Mouse (Mus musculus) urinary bladder, adult 18-20 months (tissue): ENCODE measurements around the gene Tbpl1.

ENCODE experiments used
- DNase-seq, 2 experiments: peaks; one replicate each; pipeline ENCODE4 v3.0.0; 2022; ENCODE audit warnings: low spot score in 2 of 2, mixed read lengths in 2 of 2

The Tbpl1 gene

DNA sequence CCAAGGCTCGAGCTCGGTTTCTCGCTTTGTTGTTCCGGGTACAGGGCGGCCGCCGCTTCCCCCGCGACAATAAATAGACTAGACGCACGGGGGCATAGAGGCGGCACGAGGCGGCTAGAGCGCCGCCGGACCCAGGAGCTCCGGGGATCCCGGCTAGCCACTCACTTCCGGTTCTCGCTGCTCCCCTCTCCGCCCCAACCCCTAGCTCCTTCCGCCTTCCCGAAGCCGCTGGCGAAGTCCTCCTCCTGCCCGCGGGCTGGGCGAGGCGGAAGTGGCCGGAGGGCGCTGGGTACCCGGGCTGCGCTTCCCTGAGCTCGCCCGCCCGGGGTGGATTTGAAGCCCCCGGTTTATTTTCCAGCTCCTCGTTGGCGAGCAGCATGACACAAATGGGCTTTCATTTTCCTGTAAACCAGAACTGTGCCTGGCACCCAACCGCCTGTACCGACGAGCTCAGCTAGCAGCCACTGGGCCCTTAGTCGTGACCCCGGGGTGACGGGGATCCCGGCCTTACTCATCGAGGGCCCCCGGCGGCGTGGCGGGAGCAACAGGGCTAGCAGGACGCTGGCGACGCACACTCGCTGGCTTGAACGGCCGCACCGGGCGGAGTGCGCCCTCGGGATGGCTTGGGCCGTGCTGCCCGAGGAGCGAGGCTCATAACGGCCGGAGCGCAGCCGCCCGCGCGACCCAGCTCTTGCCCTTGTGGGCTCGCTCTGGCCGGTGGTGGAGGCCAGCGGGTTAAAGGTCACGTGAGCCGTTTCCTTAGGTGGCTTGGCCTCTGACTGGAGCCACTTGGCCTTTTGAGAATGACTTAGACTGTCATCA lies at the start of gene Tbpl1:
Gene Tbpl1, minus strand, starts transcription at position 667 of the 822 bp plus-strand sequence.
- DNase-seq = peak; percentile 87 to 93

DNA sequence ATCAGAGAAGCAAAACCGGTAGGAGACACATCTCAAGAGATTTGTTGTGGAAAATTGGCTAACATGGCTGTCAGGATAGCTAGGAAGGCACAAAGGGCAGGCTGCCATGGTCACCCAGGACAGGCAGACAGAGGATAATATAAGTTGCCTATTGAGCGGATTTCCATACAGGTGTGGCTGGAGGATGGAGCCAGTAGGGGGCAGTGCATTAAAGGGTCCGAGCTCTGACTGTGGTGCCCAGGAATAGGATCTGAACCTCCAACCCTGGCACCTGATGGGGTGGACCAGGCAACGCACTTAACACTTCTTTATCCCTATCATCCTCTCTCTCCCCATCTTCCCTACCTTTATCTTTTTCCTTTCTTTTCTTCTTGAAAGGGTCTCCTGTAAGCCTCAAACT lies 49.7 kb upstream of the Tbpl1 start:
- DNase-seq = no peak

DNA sequence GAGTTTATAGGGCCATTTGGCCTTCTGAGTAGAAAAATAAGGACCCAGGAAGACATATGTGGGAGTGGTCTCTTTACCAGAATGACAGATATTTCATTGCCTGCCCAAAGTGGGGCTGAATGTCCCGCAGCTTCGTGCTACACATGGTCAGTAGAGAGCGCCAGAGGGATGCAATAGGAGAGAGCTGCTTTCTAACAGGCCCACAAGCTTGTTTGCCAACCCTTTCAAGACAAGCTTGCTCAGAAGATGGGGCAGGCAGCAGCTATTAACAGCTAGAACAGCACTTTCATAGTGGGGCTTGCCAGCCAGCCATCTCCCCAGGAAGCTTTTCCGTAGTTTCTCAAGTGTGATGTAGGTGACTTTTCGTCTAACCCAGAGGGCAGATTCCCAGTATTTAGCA lies 46.2 kb upstream of the Tbpl1 start:
- peak in 1 of 2 experiments; percentile 43 for DNase-seq

DNA sequence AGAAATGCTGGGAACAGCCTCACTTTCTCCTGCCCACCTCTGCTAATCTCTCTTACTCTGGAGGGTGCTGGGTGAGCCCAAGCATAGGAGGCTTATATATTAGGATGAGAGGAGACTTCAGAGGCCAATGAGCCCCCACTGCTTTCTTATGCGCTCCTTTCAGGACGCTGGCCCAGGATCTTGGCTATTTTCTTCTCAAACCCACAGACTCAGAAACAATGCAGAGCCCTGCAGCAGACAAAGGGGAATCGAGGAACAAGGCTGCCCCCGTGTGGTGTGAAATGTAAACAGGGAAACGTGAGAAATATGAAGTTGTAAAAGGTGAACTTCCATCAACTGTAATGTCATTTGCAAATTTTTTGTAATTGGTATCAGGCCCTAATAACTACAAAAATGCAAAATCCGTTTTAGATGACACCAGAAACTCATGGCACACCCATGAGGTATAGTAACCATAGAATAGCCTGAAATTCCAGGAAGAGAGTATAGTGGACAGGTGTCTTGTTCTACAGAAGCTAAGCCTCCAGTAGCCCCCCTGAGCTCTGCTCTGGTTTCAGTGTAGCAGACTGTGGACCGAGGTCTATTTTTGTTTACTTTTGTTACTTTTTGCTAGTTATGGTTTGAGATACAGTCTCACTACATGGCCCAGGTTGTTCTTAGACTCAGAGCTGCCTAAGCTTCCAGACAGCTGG lies 44.4 kb upstream of the Tbpl1 start:
- DNase-seq = peak in 1 of 2 experiments; percentile 48

DNA sequence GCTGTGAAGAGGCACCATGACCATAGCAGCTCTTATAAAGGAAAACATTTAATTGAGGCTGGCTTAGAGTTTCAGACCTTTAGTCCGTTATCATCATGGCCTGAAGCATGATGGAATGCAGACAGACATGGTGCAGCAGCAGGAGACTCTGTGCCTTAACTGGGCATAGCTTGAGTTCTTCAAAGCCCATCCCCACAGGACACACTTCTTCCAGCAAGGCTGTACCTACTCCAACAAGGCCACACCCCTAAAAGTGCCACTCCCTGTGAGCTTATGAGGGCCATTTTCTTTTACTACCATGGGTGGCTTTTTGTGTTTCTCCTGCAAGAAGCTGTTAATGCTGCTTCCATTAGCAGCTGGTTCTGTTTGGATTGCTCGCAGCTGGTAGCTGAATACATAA lies 43.7 kb upstream of the Tbpl1 start:
- no peak for DNase-seq

DNA sequence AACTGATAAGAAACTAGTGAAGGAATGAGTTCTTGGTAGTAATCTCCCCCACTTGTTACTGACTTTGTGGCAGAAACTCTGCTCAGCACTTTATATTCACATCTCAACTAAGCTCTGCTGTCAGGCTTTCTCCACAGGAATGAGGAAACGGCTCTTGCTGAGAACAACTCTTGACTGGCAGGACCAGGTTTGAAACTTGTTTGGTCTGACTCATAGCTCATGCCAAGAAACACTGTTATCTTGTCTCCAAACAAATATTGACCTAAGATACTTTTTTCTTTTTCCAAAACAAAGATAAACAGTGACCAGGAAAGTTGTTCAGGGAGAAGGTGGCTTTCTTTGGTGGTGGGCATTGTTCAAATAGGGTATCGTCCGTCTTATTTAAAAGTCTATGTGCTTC lies 42.9 kb upstream of the Tbpl1 start:
- peak in 1 of 2 experiments; percentile 29 for DNase-seq

DNA sequence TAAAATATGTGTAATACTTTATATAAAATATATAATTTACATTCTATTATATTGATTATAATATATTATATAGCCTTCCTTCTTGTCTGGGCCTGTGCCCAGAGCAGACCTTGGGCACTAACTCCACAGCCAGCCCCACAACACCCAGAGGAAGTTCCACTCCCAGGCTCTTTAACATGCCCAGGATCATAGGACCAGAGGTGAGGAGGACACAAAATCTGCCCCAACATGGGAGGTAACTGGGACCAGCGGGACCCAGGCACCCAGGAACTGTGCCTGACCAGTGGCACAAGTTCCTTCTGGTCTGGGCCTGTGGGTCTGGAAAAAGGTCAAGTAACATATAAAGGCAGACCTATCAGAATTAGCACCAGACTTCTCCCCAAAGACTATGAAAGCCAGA lies 22.5 kb upstream of the Tbpl1 start:
- no peak for DNase-seq

DNA sequence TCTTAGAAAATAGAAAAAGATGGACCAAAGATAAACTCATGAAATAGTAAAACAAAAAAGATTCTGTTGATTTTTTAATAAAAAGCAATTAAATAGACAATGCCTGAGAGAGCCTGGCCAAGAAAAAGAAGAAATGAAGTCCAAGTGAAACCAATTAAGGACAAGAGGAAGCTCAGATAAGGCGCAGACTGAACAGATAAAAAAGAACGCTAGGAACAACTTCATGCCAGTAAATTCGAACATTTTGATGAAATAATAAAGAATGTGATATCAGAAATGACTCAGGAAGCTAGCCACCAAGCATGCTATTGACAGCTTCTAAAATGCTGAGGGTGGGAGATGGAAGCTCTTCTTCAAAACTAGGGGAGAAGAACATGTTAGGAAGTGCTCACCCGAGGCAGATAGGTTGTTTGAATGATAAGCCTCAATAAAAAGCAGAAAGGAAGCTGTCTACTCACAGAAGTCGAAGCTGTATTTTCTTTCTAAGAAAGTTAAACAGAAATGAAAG lies 19.5 kb upstream of the Tbpl1 start:
- no peak for DNase-seq

DNA sequence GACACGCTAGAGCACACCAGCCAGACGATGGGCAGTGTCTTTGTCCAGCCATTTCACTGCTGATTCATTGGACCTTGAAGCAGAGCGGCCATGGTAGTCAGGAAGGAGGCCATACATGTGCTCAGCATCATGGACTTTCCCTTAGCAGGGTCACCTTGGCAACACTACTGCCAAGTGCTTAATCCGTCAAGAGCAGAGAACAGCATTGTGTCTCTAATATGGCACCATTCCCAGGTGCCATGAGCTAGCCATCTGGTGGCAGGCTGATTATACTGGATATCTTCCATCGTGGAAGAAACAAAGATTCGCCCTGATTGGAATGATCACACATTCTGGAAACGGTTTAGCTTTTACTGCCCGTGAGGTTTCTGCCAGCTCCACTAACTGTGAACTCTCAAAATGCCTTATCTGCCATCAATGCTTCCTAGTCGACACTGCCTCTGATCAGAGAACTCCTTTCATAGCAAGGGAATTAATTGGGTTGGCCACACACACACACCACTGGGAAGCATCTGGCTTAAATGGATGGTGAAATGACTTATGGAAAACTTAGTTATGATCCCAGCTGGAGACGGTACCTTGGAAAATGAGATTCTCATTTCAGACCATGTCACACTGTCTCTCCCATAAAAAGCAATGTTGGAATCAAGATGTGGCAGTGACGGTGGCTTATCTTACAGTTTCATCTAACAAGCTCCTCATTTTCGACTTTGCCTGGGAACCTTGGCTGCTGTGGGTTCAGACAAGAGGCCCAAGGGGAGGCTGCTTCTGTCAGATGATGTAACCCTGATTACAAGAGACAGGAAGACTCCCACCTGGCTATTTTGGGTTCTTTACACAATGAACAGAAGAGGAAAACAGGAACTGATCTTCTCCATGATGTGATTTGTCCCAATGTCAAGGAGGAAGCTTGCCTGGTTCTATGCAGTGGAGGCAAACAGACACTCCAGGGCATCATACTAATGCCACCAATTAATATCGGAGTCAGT lies 14.9 kb upstream of the Tbpl1 start:
- DNase-seq = no peak

DNA sequence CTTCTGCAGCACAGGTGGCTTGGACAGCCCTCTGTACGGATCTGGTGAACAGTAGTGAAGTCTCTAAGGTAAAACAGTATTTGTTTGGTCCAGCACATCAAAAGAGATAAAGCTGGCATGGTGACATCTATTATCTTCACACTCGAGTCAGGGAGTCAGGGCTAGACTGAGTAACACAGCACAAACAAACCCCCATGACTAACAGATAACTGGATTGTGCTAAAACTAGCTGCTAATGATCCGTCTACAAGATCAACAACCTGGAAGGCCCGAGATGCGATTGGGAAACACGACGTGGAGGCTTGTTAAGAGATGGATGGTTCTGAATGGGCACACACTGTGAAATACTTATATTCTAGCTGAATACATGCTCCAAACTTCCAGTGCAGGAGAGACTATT lies 14.2 kb upstream of the Tbpl1 start:
- no peak for DNase-seq

DNA sequence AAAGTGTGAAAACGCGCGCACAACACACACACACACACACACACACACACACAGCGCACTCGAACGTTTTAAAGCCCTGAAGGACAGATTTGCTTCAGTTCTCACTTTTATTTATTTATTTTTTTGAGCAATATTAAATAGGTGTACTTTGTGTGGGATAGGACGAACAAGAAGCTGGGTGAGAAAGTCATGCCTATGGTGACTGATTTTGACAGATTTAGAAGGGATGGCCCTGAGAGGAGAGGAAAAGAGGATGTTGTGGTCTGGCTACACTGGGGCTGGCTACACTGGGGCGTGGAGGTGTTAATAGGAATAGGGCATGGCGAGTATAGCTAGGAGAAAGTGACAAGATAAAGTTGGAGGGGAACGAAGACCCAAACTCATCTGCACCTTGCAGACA lies 443 bp upstream of the Tbpl1 start:
- no peak for DNase-seq

DNA sequence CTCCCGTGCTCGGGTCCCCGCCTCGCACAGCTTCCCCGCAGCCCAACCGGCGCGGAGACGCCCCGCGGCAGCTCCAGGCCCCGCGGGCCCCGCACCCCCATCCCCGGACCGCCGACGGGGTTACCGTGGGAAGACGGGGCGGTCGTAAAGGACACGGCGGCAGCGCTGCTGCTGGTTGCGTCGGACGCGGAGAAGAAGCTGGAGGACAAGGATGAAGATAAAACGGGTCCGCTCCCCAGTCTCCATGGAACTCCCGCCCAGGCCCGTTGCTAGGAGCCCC lies 806 bp downstream of the Tbpl1 start:
- DNase-seq = no peak

DNA sequence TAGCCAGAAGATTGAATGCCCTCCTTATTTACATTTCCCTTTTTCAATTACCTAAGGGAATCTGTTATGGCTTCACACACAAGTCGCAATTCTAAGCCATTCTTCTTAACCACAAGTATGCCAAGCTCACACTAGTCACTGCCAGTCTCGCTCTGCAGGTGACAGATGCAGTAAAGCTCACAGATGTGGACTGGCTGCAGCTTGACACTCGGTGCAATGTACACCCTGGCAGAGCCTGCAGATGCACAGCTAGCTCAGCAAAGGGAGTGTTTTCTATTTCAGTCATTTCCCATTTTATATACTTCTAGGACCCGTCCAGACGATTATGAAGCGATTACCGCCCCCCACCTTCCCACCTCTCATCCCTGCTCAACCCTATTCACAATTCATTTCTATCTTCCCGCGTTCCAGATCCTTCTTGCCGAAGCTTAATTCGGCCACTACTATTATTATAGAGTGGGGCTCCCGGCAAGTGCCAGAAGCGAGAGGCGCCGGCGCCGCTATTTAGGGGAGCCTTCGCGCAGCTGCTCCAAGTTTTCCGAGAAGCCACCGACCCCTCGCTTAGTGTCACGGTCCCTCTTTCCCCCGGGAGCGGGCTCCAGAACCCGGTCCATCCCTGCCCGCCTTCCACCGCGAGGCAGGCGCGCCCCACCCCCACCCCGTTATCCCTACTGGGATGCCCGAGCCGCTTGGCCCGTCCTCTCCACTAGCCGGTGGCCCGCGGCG lies 1.3 kb downstream of the Tbpl1 start:
- no peak for DNase-seq

DNA sequence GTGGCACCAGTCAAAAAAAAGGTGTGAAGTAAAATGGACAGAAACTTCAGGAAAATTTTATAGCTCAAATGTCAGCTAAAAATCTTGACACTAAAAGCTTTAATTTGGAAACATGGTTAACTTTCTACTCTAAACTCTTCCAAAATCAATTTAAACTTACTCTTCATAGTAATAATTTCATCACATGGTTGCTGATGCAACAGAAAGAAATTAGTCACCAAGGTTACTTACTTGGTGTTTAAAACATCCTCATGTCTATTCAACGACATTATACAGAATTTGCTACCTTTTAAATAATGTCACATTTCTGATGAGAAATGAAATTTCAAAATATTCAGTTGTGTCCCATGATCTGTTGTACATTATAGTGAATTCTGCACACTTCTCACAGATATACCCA lies 3.5 kb downstream of the Tbpl1 start:
- DNase-seq = no peak

DNA sequence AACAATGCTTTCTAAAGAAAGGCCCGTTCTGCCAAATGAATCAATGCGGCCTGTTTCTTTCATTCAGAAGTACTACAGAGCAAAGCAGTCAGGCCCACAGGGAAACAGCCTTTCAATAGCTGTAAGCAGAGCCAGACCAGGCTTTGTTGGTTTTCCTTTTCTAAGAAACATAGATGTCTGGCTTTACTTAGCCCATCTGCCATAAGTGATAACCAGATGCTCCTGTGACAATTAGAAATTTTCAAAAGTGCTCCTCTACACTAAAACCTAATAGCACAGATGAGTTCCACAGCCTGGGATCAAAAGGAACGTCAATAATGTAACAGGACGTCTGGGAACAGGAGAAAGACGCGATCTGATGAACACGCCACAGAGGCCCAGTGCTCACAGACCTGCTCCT lies 5.4 kb downstream of the Tbpl1 start:
- DNase-seq = no peak

DNA sequence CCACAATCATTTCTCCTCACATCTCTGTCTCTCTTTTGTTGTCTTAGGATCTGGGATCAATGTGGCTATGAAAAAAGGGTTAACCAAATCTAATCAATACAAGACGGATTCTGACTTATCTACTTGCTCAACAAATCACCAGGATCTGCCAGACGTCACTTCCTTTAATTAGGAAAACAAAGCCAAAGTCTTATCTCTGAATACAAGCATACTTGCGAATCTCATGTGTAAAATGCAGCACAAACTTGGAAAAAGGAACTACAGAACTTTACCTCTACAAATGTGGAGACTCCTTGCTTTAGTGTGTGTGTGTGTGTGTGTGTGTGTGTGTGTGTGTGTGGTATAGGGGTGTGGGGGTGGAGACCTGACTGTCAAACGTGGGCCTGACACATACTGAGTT lies 6.6 kb downstream of the Tbpl1 start:
- DNase-seq = no peak

DNA sequence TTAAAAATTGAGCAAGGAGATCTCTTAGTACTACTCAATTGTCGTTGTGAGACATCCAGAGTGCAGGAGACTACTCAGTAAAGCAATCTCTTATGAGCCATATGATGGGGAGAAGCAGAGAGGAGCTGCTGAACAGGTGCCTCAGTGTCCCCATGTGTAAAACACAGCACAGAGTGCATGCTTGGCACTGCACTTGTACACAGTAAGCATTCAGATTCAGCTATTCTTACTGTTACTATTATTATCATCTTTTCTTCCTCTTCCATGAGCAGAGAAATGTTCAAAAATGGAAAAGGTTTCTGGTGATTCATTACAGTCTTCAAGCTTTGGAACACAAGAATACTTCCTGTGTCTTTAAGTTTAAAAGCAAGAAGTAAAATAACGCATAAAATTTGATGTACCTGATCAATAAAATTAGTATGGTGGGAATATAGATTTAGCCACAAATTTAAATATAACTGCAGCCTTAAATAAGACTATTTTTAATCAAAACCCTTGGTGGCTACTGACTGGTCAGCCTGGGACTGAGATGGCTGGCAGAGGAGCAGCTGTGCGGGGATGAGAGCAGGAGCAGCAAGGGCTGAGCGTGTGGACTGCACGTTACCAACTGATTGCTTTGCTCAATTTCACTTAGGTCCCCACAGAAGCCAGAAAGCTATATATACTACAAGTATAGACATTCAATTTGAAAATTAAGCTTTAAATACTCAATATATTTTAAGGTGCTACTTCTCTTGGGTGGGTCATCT lies 10.8 kb downstream of the Tbpl1 start:
- DNase-seq = no peak

DNA sequence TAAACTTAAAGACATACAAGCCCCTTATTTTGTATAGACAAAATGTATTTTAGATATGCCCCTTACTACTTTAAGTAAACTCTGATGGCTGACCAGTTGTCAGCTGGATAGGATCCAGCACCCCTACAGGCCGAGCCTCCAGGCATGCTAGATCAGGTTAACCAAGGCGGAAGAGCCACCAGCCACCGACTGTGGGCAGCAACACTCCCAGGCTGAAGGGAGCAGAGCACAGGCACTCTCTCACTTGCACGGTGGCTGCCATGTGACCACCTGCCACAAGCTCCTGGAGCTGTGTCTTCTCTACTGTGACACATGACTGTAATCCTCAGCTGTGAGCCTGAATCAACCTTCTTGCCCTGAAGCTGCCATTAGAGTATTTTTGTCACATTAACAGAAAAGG lies 13.3 kb downstream of the Tbpl1 start:
- DNase-seq = no peak

DNA sequence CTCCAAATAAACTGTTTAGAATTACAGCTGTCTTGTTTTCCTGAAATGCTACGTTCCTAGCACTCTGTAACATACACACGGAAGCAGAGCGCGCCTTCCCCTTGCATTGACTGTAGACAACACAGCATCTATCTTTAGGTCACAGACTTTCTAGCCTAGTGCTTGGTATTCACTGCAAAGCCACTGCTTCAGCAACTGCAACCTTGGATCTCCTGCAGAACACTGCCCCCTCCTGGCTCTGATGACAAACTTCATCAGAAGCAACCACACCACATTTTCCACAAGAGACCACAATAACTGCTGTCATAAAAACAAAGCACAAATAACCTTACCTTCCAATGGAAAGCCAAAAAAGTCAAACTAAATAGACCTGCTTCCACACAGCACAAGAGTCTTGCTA lies 17.2 kb downstream of the Tbpl1 start:
- DNase-seq = no peak

DNA sequence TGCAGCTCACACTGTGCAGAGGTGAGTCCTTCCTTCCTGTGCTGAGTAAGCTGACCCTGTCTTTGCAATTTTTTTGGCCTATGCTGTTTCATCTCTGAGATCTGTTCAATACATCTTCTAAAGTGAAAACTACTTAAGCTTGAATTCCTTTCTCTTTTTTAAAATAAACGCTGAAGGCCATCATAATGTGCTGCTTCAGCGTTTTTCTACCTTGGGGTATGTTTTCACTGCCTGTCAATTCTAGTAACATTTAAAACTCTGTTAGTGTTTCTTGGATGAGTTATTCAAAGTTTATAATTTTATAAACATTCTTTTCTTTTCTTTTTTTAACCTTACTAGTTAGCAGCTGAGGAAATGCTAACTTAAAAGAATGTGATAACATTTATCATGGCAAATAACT lies 18.8 kb downstream of the Tbpl1 start:
- DNase-seq = no peak
